Mouse (Mus musculus): Measurements from ENCODE around the gene Stk38. TPM values are rescaled to one million over a fixed set of nuclear protein-coding genes. Genes with fewer than 3 reads are reported as not detected.
A peak's percentile ranks its signal among the peaks of the same experiment; 100 is the strongest.

Stk38 gene
- total RNA-seq, 2 experiments from 2014 or later, result 34.4 to 45.0 TPM

GRCm38 (mm10) chr17:28954416-28954815 is 53.4 kb downstream of the Stk38 start:
- no peak for DNase-seq

GRCm38 (mm10) chr17:28953251-28953650 is 54.5 kb downstream of the Stk38 start:
- no peak for DNase-seq

- peak; percentile 95 for DNase-seq
Observed at GRCm38 (mm10) chr17:28951831-28952799, 55.7 kb downstream of the Stk38 start, which contains the start of gene Kctd20. TSS of gene Kctd20 (plus strand) at chr17:28951950.

DNA sequence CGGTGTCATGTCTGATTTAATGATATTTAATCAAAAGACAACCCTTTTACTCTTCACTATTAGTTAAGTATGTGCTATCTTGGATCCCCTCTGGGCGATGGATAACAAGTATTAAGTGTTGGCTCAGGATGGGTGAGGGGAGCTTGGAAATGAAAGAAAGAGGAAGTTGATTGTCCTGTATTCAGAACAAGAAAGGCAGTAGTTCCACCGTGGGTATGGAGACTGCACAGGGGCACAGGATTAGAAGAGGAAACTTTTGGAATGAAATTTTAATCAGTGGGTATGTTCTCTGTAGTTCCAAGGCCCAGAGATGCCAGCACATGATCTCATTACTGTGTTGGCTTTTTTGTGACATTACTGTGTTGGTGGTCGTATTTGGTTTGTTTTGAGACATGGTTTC is 57.0 kb downstream of the Stk38 start:
- no peak for DNase-seq

- no peak for DNase-seq
Observed at GRCm38 (mm10) chr17:28948661-28949060, 59.1 kb downstream of the Stk38 start.

- no peak for DNase-seq
Observed at GRCm38 (mm10) chr17:28947011-28947939, 60.5 kb downstream of the Stk38 start.

DNA sequence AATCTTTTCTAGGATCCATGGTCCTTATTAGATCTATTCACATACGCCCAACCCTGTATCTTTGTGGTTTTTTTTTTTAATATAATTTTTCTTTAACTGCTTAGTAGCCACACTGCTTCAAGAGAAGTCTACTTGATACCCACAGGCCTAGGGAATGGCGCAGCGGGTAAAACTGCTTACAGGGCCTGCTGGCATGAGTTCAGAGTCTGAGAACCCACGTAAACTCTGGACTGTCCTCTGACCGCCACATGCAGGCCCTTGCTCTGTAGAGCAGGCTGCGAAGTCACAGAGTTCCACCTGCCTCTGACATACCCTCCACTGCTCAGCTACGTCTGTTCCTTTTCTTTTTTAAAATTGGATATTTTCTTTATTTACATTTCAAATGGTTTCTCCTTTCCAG is 63.3 kb downstream of the Stk38 start:
- no peak for DNase-seq

DNA sequence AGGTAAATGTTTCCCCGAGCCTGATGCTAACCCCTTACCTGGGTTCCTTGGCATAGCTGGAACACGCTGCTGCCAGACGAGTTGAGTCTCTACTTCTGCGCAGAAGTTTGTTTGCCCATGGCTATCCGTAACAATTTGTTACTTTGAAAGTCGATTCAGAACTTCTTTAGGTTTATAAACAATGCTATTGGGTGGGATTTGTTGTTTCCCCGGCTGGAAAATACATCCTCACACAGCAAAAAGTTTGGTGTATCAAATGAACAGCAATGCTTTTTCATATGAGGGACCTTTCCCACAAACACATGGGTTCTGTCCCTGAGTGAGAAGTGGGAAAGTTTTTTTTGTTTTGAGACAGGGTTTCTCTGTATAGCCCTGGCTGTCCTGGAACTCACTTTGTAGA is 64.1 kb downstream of the Stk38 start, which contains the start of gene Pxt1:
Gene Pxt1 (minus strand): TSS at position 101 of the 400 bp plus-strand sequence.
- DNase-seq, result no peak

- DNase-seq, result no peak
Observed at GRCm38 (mm10) chr17:28942101-28942500, 65.7 kb downstream of the Stk38 start.

DNA sequence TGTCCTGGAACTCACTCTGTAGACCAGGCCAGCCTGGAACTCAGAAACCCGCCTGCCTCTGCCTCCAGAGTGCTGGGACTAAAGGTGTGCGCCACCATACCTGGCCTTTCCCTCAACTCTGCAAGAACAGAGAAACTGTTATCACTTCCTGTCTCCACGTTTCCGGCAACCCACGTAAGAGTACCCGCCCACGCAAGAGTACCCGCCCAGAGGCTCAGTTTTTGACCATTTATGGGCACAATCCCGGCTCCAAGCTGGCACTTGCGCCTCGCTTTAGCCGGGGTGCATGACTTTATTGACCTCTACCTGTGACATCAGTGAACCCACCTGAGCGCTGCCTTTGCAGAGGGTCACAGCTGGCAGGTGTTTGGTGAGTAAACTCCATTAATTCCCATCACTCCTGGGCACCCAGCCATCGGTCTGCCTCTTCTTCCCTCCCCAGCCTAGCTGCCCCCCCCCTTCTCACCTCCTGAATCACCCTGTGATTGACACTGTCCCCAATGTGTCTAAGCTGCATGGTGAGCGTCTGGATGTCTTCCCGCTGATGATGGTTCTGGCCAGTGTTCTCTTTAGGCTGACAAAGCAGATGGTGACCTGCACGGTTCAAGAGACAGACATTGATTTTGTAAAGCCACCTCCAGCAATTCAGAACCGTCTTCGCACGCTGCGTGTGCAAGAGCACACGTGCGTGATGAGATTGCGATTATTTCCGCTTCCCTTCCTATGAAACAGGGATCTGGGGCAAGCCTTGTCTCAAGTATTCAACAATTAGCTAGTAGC is 66.8 kb downstream of the Stk38 start:
- DNase-seq, result no peak

- peak; percentile 78 for DNase-seq
Observed at GRCm38 (mm10) chr17:28936622-28937345, 71.0 kb downstream of the Stk38 start.

- no peak for DNase-seq
Observed at GRCm38 (mm10) chr17:28936133-28936532, 71.7 kb downstream of the Stk38 start.

DNA sequence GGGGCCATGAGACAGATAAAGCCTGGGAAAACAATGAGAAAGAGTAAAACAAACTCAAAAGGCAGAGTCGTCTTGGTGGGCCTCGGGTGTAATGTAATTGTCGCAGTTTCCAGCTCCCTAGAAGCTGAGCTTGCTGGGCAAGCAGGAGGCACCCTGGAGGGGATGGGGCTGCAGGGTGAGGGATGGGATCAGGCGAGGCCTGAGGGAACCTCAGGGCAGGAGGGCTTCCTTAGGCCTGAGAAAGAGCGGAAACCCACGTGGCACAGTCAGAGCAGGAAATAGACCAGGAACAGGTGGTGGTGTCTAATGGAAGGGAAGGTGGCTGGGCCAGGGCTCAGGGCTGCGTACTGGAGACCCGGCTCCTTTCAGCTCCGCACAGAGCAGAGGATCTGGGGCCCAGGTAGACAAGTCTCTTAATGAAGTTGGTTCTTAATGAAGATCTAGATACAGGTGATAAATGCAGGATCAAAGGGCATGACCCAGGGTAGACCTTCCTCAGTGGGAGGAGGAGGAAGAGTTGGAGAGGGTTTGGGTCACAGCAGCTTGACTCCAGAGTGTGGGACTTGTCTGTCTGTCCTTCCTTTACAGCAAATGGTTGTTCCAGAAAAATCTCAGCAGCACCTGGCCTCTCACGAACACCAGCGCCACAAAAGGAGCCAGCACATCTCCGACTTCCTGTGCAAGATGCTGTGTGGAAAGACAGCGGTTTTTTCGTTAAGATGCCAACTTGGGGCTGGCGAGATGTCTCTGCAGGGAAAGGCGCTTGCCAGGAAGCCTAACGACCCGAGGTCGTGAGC is 73.5 kb downstream of the Stk38 start:
- no peak for DNase-seq

DNA sequence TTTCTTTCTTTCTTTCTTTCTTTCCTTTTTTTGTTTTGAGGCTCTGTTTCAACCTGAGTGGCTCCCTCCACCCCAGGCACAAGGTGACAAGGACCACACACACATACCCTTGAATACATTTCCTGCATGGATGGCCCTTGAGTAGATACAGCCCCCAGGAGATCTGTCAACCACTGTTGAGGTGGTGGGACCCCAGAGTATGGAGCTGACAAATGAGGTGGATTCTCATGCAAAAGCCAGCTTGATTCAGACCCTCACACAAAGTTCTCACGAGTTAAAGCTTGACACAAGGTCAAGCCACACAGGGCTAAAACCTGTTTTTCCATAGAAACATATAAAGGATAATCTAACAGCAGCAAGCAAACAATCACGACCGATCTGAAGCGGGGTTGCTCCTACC is 75.5 kb downstream of the Stk38 start:
- DNase-seq, result no peak

GRCm38 (mm10) chr17:28931436-28932211 is 76.2 kb downstream of the Stk38 start:
- no peak for DNase-seq

DNA sequence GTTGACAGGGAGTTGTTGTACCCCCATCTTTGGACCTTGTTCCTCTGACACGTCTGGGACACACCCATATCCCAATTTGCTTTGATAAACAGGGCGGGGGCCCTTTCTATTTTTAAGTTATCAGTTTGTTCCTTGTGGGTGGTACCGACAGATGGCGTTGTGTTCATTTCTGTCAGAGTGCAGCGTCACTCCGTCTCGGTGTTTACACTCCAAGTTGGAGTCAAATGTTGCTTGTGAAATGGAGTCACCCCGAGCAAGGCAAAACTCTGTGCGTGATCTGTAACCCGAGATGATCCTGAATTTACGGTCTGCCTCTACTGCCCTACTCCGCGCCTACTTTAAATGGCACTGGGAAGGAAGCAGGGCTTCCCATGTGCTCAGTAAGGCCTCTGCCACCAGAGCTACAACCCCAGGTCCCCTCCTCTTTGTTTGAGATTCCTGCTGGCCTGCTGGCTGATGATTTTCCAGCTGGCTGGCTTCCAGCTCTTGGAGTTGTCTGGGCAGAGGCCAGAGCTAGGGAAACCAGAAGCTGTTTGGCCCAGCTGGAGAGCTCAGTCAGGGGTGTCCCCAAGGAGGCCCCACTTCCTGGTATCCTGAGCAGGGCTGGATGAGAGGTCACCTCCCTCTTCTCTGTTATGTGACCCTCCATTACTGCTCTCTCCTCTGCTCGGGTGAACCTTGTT is 77.3 kb downstream of the Stk38 start:
- DNase-seq, result peak; percentile 96

DNA sequence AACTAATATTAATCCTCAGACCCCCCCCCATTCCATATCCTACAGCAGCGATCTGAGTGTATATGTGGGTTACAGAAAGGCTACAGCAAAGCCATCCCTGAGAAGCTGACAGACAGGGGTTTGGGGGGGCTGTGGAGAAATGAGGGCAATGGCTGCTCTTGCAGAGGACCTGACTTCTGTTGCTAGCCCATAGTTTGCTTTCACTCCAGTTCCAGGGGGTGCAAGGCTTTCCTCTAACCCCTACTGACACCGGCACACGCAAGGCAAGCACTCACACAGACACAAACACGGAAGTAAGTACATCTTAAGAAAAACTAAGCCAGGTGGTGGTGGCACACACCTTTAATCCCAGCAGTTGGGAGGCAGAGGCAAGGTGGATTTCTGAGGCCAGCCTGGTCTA is 78.4 kb downstream of the Stk38 start:
- no peak for DNase-seq

DNA sequence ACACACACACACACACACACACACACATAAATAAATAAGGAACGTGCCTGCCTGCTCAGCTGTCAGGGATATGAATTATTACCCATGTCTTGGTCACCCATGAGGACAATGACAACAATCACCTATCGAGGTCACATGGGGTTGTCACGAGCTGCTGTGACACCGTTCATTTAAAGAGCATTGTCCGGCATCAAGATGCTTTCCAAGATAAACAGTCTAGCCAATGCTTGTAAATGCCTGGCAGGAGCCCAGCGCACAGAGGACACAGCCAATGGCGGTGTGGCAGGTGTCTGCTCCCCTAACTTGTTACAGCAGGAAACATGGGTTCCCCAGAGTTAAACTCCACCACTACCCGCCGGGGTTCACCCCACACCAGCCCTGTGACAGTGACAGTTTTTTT is 79.8 kb downstream of the Stk38 start:
- DNase-seq, result no peak
